In the genomic region with DNA sequence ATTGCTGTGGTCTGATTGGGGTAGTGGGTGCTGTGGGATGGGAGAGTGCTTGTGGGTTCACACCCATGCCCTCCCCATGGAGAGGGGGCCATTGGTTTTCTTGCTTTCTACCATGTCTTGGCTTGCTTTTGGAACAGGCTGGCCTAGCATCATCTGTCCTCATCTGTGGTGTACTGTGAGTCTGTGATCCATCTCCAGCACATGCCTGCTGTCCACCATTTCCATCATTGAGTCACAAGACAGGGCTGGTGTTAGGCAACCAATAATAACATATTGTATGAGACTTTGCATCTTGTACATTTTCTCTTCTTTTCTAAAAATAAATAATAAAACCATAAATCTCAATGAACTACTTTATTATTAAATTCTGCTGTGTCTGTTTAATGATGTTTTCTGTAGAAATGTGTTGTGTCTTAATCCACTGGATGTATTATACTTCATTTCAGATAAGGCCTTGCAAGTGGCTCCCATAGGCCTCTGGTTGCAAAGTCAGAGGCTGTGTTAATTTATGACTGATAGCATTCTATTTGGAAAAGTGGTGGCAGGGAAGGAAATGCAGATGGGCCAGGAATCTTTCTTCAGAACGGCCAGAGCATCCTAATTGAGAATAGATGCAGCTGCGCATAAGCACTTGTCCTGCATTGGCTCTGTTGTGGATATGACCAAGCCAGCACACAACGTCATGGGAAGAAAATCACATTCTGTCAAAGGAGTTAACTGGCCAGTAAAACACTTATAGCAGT, we compare ENCODE assay signal across 26 mouse cellular contexts. TPM values are rescaled to one million over a fixed set of nuclear protein-coding genes. Genes with fewer than 3 reads are reported as not detected.
DNase-seq lines count a peak whose midpoint lies in the region; ATAC-seq and TF ChIP-seq lines count a peak whose summit lies in the region.
"Had no signal": no experiment of that assay in that cellular context is flagged by ENCODE, and none has a peak within 500 bp of the region (broad histone marks: within the 10 kb centered on the region; RNA-seq: fewer than 3 reads in every experiment).

No protein-coding gene starts in this region.

- peak overlapping the region; percentile 57 for H3K27ac ChIP-seq in intestine, embryonic 14.5 days (ENCODE audit: low read depth)
- no peak overlapping the region for H3K27ac ChIP-seq in intestine, postnatal 0 days (ENCODE audit: low read depth, low read length)
- H3K27ac ChIP-seq in lung, embryonic 15.5 days = peak overlapping the region; percentile 72
- H3K27ac ChIP-seq in stomach, postnatal 0 days (replicated peaks) = 0 out of 2 replicates have a peak overlapping the region, but pooled peaks have one; percentile 36
- H3K27ac ChIP-seq: embryonic facial prominence, embryonic 13.5 days; hindbrain, embryonic 13.5 days; limb, embryonic 12.5 days; liver, embryonic 12.5 days; macrophage; neural tube, embryonic 15.5 days had no signal

- H3K9me3 ChIP-seq in intestine, embryonic 14.5 days (ENCODE audit: control insufficient read depth, low read length) = 0 out of 2 replicates have a peak, but pooled peaks cover 2% of the 10 kb centered on the region
- no peaks in the 10 kb centered on the region for H3K9me3 ChIP-seq in intestine, postnatal 0 days (ENCODE audit: control insufficient read depth)
- H3K9me3 ChIP-seq in lung, embryonic 15.5 days = no peaks in the 10 kb centered on the region
- H3K9me3 ChIP-seq in stomach, postnatal 0 days (ENCODE audit: control insufficient read depth, low read length) = no peaks in the 10 kb centered on the region
- H3K9me3 ChIP-seq: hindbrain, embryonic 13.5 days; neural tube, embryonic 15.5 days had no signal

- no peak overlapping the region for H3K4me3 ChIP-seq in intestine, embryonic 14.5 days (ENCODE audit: low read depth, low read length)
- no peak overlapping the region for H3K4me3 ChIP-seq in intestine, postnatal 0 days (ENCODE audit: low read depth, low read length)
- no peak overlapping the region for H3K4me3 ChIP-seq in lung, embryonic 15.5 days
- no peak overlapping the region for H3K4me3 ChIP-seq in stomach, postnatal 0 days (ENCODE audit: low read depth, low read length)
- H3K4me3 ChIP-seq: embryonic facial prominence, embryonic 13.5 days; hindbrain, embryonic 13.5 days; limb, embryonic 12.5 days; liver, embryonic 12.5 days; neural tube, embryonic 15.5 days had no signal

- TF ChIP-seq CTCF in intestine, postnatal 0 days (IDR thresholded peaks at IDR 0.05; ENCODE audit: low read depth) = no peak
- no peak for TF ChIP-seq CTCF in stomach, postnatal 0 days (IDR thresholded peaks at IDR 0.05; ENCODE audit: low read depth)

- H3K36me3 ChIP-seq in intestine, embryonic 14.5 days (ENCODE audit: control insufficient read depth, insufficient read depth, low read length) = no peaks in the 10 kb centered on the region
- H3K36me3 ChIP-seq in intestine, postnatal 0 days (ENCODE audit: control insufficient read depth, insufficient read depth) = no peaks in the 10 kb centered on the region
- H3K36me3 ChIP-seq in lung, embryonic 15.5 days = no peaks in the 10 kb centered on the region
- H3K36me3 ChIP-seq in stomach, postnatal 0 days (ENCODE audit: control insufficient read depth, insufficient read depth, low read length) = no peaks in the 10 kb centered on the region
- H3K36me3 ChIP-seq: embryonic facial prominence, embryonic 13.5 days; hindbrain, embryonic 13.5 days; limb, embryonic 12.5 days had no signal

- no peak for DNase-seq in intestine, embryonic 14.5 days (ENCODE audit: low spot score)
- DNase-seq in lung, postnatal 14 days = peak; percentile 16
- no peak for DNase-seq in stomach, postnatal 0 days (ENCODE audit: low spot score)
- DNase-seq in gastrocnemius, postnatal 25 days = no peak
- DNase-seq in adipocyte (ENCODE audit: low spot score) = no peak
- DNase-seq: adrenal gland, adult 8-10 months; cerebellum, postnatal 14 days; gastrocnemius, postnatal 14 days; right cerebral cortex, postnatal 14 days; spleen, adult 18-20 months had no signal

- H3K4me2 ChIP-seq in intestine, embryonic 14.5 days (ENCODE audit: low read length) = no peak overlapping the region
- no peak overlapping the region for H3K4me2 ChIP-seq in intestine, postnatal 0 days (replicated peaks; ENCODE audit: low read depth)
- H3K4me2 ChIP-seq in lung, embryonic 15.5 days = no peak overlapping the region
- no peak overlapping the region for H3K4me2 ChIP-seq in stomach, postnatal 0 days (replicated peaks; ENCODE audit: low read depth)
- H3K4me2 ChIP-seq: embryonic facial prominence, embryonic 13.5 days; hindbrain, embryonic 13.5 days; limb, embryonic 12.5 days; liver, embryonic 12.5 days; neural tube, embryonic 15.5 days had no signal

- WGBS in intestine, embryonic 14.5 days = 60% methylated on average over 3 of the region's 3 CpGs
- 64% methylated on average over 3 of the region's 3 CpGs for whole genome bisulfite sequencing in intestine, postnatal 0 days
- WGBS in lung, embryonic 15.5 days = 49% methylated on average over 3 of the region's 3 CpGs
- WGBS in stomach, postnatal 0 days = 50% methylated on average over 3 of the region's 3 CpGs

- no peak for ATAC-seq in intestine, embryonic 14.5 days (replicated peaks; ENCODE audit: low FRiP score, low TSS enrichment, low read depth)
- no peak for ATAC-seq in intestine, postnatal 0 days
- peak; percentile 76 for ATAC-seq in lung, embryonic 15.5 days (ENCODE audit: borderline replicate concordance, extremely low read depth, low FRiP score, low TSS enrichment)
- no peak for ATAC-seq in stomach, postnatal 0 days (ENCODE audit: low FRiP score, low TSS enrichment)
- ATAC-seq: inflammation-experienced regulatory T-cells, adult 6 months; liver, embryonic 12.5 days had no signal

- H3K4me1 ChIP-seq in intestine, embryonic 14.5 days (replicated peaks; ENCODE audit: control insufficient read depth, insufficient read depth, low read length) = peaks cover 18% of the 10 kb centered on the region
- no peaks in the 10 kb centered on the region for H3K4me1 ChIP-seq in intestine, postnatal 0 days (replicated peaks; ENCODE audit: control insufficient read depth, insufficient read depth, low read length)
- H3K4me1 ChIP-seq in lung, embryonic 15.5 days = peaks cover 18% of the 10 kb centered on the region
- no peaks in the 10 kb centered on the region for H3K4me1 ChIP-seq in stomach, postnatal 0 days (replicated peaks; ENCODE audit: control insufficient read depth, insufficient read depth)
- H3K4me1 ChIP-seq: embryonic facial prominence, embryonic 13.5 days; hindbrain, embryonic 13.5 days; limb, embryonic 12.5 days; liver, embryonic 12.5 days; neural tube, embryonic 15.5 days had no signal

- no peaks in the 10 kb centered on the region for H3K27me3 ChIP-seq in intestine, embryonic 14.5 days (replicated peaks; ENCODE audit: control insufficient read depth, insufficient read depth, low read length)
- no peaks in the 10 kb centered on the region for H3K27me3 ChIP-seq in intestine, postnatal 0 days (replicated peaks; ENCODE audit: control insufficient read depth, insufficient read depth, low read length)
- H3K27me3 ChIP-seq in lung, embryonic 15.5 days = no peaks in the 10 kb centered on the region
- H3K27me3 ChIP-seq in stomach, postnatal 0 days (ENCODE audit: control insufficient read depth, insufficient read depth, low read length) = no peaks in the 10 kb centered on the region
- H3K27me3 ChIP-seq: embryonic facial prominence, embryonic 13.5 days; hindbrain, embryonic 13.5 days; limb, embryonic 12.5 days; liver, embryonic 12.5 days; neural tube, embryonic 15.5 days had no signal

- H3K9ac ChIP-seq in intestine, embryonic 14.5 days (ENCODE audit: low read length) = no peak overlapping the region
- H3K9ac ChIP-seq in intestine, postnatal 0 days (ENCODE audit: low read depth, low read length) = no peak overlapping the region
- no peak overlapping the region for H3K9ac ChIP-seq in lung, embryonic 15.5 days
- no peak overlapping the region for H3K9ac ChIP-seq in stomach, postnatal 0 days (ENCODE audit: low read length)
- H3K9ac ChIP-seq: embryonic facial prominence, embryonic 13.5 days; hindbrain, embryonic 13.5 days; limb, embryonic 12.5 days; liver, embryonic 12.5 days; neural tube, embryonic 15.5 days had no signal

- TF ChIP-seq EP300 in stomach, postnatal 0 days (optimal IDR thresholded peaks at IDR 0.05) = no peak

RNA-seq across cellular contexts. Expression of a gene that starts 54.9 kb away (rescaled TPM):
- not detected in 2 replicates for polyA plus RNA-seq in intestine, embryonic 14.5 days (2014; fragmentation: Nextera tagmentation; extraction: Ambion mirVana)
- not detected in 2 replicates for polyA plus RNA-seq in intestine, postnatal 0 days (2015; fragmentation: Nextera tagmentation; extraction: Ambion mirVana)
- polyA plus RNA-seq in lung, embryonic 15.5 days (2015; fragmentation: Nextera tagmentation; extraction: Ambion mirVana) = not detected in 2 replicates
- not detected in 2 replicates for polyA plus RNA-seq in stomach, postnatal 0 days (2015; fragmentation: Nextera tagmentation; extraction: Ambion mirVana)
- not detected for total RNA-seq in gastrocnemius, postnatal 25 days (2021)
- total RNA-seq: adrenal gland, adult 8-10 months; gastrocnemius, postnatal 14 days; heart, postnatal 25 days; layer of hippocampus, postnatal 14 days; left cerebral cortex, postnatal 10 days had no signal
- polyA plus RNA-seq: embryonic facial prominence, embryonic 13.5 days; forebrain, embryonic 14.5 days; hindbrain, embryonic 13.5 days; inflammation-experienced regulatory T-cells, adult 6 months; kidney, embryonic 16.5 days; large intestine, adult 2 months; limb, embryonic 12.5 days; liver, embryonic 12.5 days; macrophage; midbrain, embryonic 16.5 days; neural tube, embryonic 15.5 days had no signal
